In genomic region chr14:30559321-30559850, GRCm38 (mm10) we compare ENCODE assay signal across 13 mouse cellular contexts. TPM values are rescaled to one million over a fixed set of nuclear protein-coding genes. Genes with fewer than 3 reads are reported as not detected.
DNase-seq lines count a peak whose midpoint lies in the region; ATAC-seq and TF ChIP-seq lines count a peak whose summit lies in the region.
"Had no signal": no experiment of that assay in that cellular context is flagged by ENCODE, and none has a peak within 500 bp of the region (broad histone marks: within the 10 kb centered on the region; RNA-seq: fewer than 3 reads in every experiment).

No protein-coding gene starts in this region.

- TF ChIP-seq CTCF in gastrocnemius, adult 2 months (IDR thresholded peaks at IDR 0.05): no peak

- H3K9ac ChIP-seq in limb, embryonic 13.5 days: no peak overlapping the region
- H3K9ac ChIP-seq: midbrain, embryonic 12.5 days; neural tube, embryonic 15.5 days had no signal

- peak overlapping the region; percentile 61 for H3K4me3 ChIP-seq in gastrocnemius, adult 2 months
- no peak overlapping the region for H3K4me3 ChIP-seq in limb, embryonic 13.5 days
- H3K4me3 ChIP-seq: layer of hippocampus, adult 2 months; midbrain, embryonic 12.5 days; neural tube, embryonic 15.5 days had no signal

- 82% methylated on average over 17 of the region's 17 CpGs for WGBS in limb, embryonic 13.5 days

- peaks cover 78% of the 10 kb centered on the region for H3K36me3 ChIP-seq in limb, embryonic 13.5 days

- H3K27me3 ChIP-seq in limb, embryonic 13.5 days: no peaks in the 10 kb centered on the region
- H3K27me3 ChIP-seq: CH12.LX; midbrain, embryonic 12.5 days; neural tube, embryonic 15.5 days had no signal

- peak; percentile 69 for ATAC-seq in limb, embryonic 13.5 days (ENCODE audit: low FRiP score, low read depth)

- intact Hi-C loops in left cerebral cortex, postnatal 4 days (cut with DNase I): no loop called here
- intact Hi-C loops in gastrocnemius, adult 2 months (cut with DNase I): no loop called here

- no peak overlapping the region for H3K4me2 ChIP-seq in limb, embryonic 13.5 days (replicated peaks)
- H3K4me2 ChIP-seq: midbrain, embryonic 12.5 days; neural tube, embryonic 15.5 days had no signal

- DNase-seq in left cerebral cortex, postnatal 4 days: peak; percentile 72
- DNase-seq in left cerebral cortex, adult 18-20 months (ENCODE audit: low spot score in 2 of 2): no peak
- peak; percentile 46 for DNase-seq in cerebellum, adult 11 months
- DNase-seq in gastrocnemius, adult 2 months: peak; percentile 89
- no peak for DNase-seq in lung, postnatal 10 days
- no peak for DNase-seq in lung, postnatal 36 days
- no peak for DNase-seq in heart, adult 9 months (ENCODE audit: low spot score in 2 of 2)
- DNase-seq: right cerebral cortex, postnatal 4 days had no signal

- no peaks in the 10 kb centered on the region for H3K4me1 ChIP-seq in limb, embryonic 13.5 days

- H3K27ac ChIP-seq in gastrocnemius, adult 2 months: peak overlapping the region; percentile 85
- no peak overlapping the region for H3K27ac ChIP-seq in limb, embryonic 13.5 days
- H3K27ac ChIP-seq: layer of hippocampus, adult 2 months; midbrain, embryonic 12.5 days; neural tube, embryonic 15.5 days had no signal

- H3K9me3 ChIP-seq in limb, embryonic 13.5 days: 0 out of 2 replicates have a peak, but pooled peaks cover 3% of the 10 kb centered on the region
- H3K9me3 ChIP-seq: midbrain, embryonic 12.5 days; neural tube, embryonic 15.5 days had no signal

RNA-seq across cellular contexts. Expression of gene Tkt, which starts 11.2 kb away (rescaled TPM):
- 100 to 1,000 TPM; 314 to 322 TPM for total RNA-seq in left cerebral cortex, postnatal 4 days (2021)
- total RNA-seq in left cerebral cortex, adult 18-20 months (2021): 100 to 1,000 TPM; 189 to 211 TPM
- total RNA-seq in gastrocnemius, adult 2 months (2021): 10 to 100 TPM in 1 of 2 experiments, 1 to 10 TPM in 1; 8.0 to 15.0 TPM
- polyA plus RNA-seq in limb, embryonic 13.5 days (2015; fragmentation: Nextera tagmentation; extraction: Ambion mirVana): 228 and 235 TPM in 2 replicates

Comparison
In these comparisons a context has a peak if more than half of its experiments do, and no peak if none do; other contexts are left out.
1. DNase-seq: peak in left cerebral cortex, postnatal 4 days (single experiment), cerebellum, adult 11 months (single experiment) and gastrocnemius, adult 2 months (single experiment); none in left cerebral cortex, adult 18-20 months (0 of 2), lung, postnatal 10 days (single experiment), lung, postnatal 36 days (single experiment) and heart, adult 9 months (0 of 2).
2. RNA of gene Tkt, which starts 11.2 kb away (total RNA-seq): 314 to 322 TPM in left cerebral cortex, postnatal 4 days and 189 to 211 TPM in left cerebral cortex, adult 18-20 months; 8.0 to 15.0 TPM in gastrocnemius, adult 2 months; every median in the first group is over 10 times any median in the second.